Mouse (Mus musculus) brain, embryonic 14.5 days (tissue): ENCODE measurements around the gene Cldn14.

ENCODE experiments used
- CTCF ChIP-seq: fragments of 200-500 bp; IDR thresholded peaks from 2 replicates; pipeline ENCODE4 v1.5.1; 2012; ENCODE audit warnings: inconsistent platforms, mild to moderate bottlenecking, moderate library complexity, borderline replicate concordance; ENCODE audit not compliant: insufficient read depth, insufficient read length; ENCODE audit errors: extremely low read depth
- POLR2A ChIP-seq: fragments of 200-500 bp; IDR thresholded peaks from 2 replicates; pipeline ENCODE4 v1.6.1; 2012; ENCODE audit warnings: mild to moderate bottlenecking, inconsistent platforms, borderline replicate concordance; ENCODE audit not compliant: poor library complexity, insufficient read depth, insufficient read length, severe bottlenecking; ENCODE audit errors: extremely low read depth

DNA sequence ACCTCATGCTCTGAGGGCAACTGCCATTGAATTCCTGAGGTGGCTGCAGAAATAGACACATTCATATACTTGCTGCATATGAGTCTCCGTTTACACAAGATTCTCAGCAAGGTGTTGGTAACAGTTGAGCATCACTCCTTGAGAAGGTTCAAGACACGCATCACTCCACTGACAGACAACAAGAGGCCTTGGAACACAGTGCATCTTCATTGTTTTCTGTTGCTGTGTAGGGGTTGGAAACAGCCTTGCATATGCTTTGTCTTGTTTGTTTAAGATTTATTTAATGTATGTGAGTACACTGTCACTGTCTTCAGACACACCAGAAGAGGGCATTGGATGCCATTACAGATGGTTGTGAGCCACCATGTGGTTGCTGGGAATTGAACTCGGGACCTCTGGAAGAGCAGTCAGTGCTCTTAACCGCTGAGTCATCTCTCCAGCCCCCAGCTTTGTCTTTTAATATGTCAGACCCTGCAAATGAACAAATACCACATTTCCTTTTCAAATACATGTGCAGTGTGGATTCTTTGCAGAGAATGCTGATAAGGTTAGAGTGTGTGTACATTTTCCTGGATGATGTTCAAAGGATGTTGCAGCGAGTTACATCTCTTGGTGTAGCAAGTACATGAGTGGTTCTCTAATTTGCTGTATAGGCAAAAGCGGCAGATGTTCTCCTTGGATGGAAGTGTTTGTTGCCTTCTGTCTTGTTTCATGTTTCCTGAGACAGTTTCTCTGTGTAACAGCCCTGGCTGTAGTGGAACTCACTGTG, 130.8 kb downstream of the Cldn14 start:
- TF ChIP-seq POLR2A, result no peak
- no peak for TF ChIP-seq CTCF
